Mouse (Mus musculus) heart, adult 2 months (tissue): ENCODE data around the gene Fhl2. TPM values are rescaled to one million over a fixed set of nuclear protein-coding genes. Genes with fewer than 3 reads are reported as not detected.

ENCODE experiments used
- DNase-seq, 2 experiments: peaks; one replicate each; pipeline ENCODE4 v3.0.0; 2021
- H3K27ac ChIP-seq: fragments of 200-600 bp; 2 replicates; pipeline ENCODE4 v1.8.1; 2022
- H3K27me3 ChIP-seq: fragments of 200-500 bp; 2 replicates; pipeline ENCODE4 v1.6.1; 2012; ENCODE audit warnings: mild to moderate bottlenecking, low read length, inconsistent platforms, mixed read lengths; ENCODE audit not compliant: control insufficient read depth, insufficient read depth
- H3K36me3 ChIP-seq: fragments of 200-500 bp; 2 replicates; pipeline ENCODE4 v1.6.1; 2012; ENCODE audit warnings: low read length, inconsistent platforms; ENCODE audit not compliant: control insufficient read depth, insufficient read depth
- H3K4me1 ChIP-seq: fragments of 200-500 bp; 2 replicates; pipeline ENCODE4 v1.6.1; 2011; ENCODE audit warnings: low read length; ENCODE audit not compliant: control insufficient read depth, insufficient read depth
- H3K4me3 ChIP-seq: fragments of 200-600 bp; 2 replicates; pipeline ENCODE4 v1.8.1; 2022
- H3K79me2 ChIP-seq: fragments of 200-500 bp; replicated peaks from 2 replicates; pipeline ENCODE4 v1.6.1; 2012; ENCODE audit warnings: mild to moderate bottlenecking, inconsistent platforms, low read length, moderate library complexity, mixed read lengths; ENCODE audit not compliant: control insufficient read depth, insufficient read depth
- H3K9ac ChIP-seq: fragments of 200-500 bp; 2 replicates; pipeline ENCODE4 v1.6.1; 2012; ENCODE audit warnings: low read depth, mild to moderate bottlenecking, control low read depth, inconsistent platforms, low read length, mixed read lengths
- CTCF ChIP-seq: fragments of 200-600 bp; IDR thresholded peaks from 2 replicates; pipeline ENCODE4 v1.8.1; 2022; ENCODE audit warnings: antibody characterized with exemption, mild to moderate bottlenecking, moderate library complexity
- EP300 ChIP-seq: fragments of 200-500 bp; IDR thresholded peaks from 2 replicates; pipeline ENCODE4 v1.6.1; 2011; ENCODE audit warnings: low read depth, low read length, control low read depth; ENCODE audit not compliant: insufficient read depth
- POLR2A ChIP-seq: fragments of 200-500 bp; IDR thresholded peaks from 2 replicates; pipeline ENCODE4 v1.6.1; 2011; ENCODE audit warnings: mild to moderate bottlenecking, low read depth, low read length, control low read depth; ENCODE audit not compliant: insufficient read depth
- WGBS: fragments of 180-500 bp; shearing (Covaris S2); methylation state at CpG from one replicate; pipeline ENCODE4 v1.1.7; 2018; 5-methylcytosine and 5-hydroxymethylcytosine counted together
- intact Hi-C: fragments of 180-260 bp; cut with DNase I; formaldehyde crosslinking; loops from one replicate; pipeline ENCODE4 v1.15.1; 2025
- long read RNA-seq: library from polyadenylated mRNA; stranded (forward); transcript quantifications from one replicate; pipeline ENCODE4 v2.0.0, GENCODE M21; 2021
- polyA plus RNA-seq: library from polyadenylated mRNA; depleted of rRNA; stranded (reverse); fragments of >200 nt; gene quantifications from 2 replicates; pipeline ENCODE4 v1.2.3, GENCODE M21; 2012; rRNA removed
- total RNA-seq, 2 experiments: library from RNA; stranded (reverse); gene quantifications; 2 replicates each; pipeline ENCODE4 v1.2.3; 2021

Gene Fhl2
- 1,000 to 10,000 TPM; 1,721 to 1,764 TPM for total RNA-seq
- polyA plus RNA-seq: 1,853 and 3,161 TPM in 2 replicates
- long read RNA-seq, transcript Fhl2-202 (6 exons, 1,421 nt): major isoform, 902 of 1,051 reads
- long read RNA-seq, partial matches to known transcripts: 43 of 1,051 reads
- long read RNA-seq, other reads (novel, unspliced or antisense): 102 of 1,051 reads

GRCm38 (mm10) chr1:43196661-43197241, at the start of gene Fhl2:
TSS of gene Fhl2 (minus strand) at chr1:43196984.
- Histone ChIP-seq H3K36me3 (no peaks in the 10 kb centered on the region), H3K9ac (peak within 1 kb of the TSS; percentile 93), H3K27me3 (no peaks in the 10 kb centered on the region), H3K79me2 (no peaks in the 10 kb centered on the region), H3K4me3 (peak within 1 kb of the TSS; percentile 58), H3K27ac (peak within 1 kb of the TSS; percentile 95), H3K4me1 (no peaks in the 10 kb centered on the region; the same call in 1 of the 2 replicates)
- DNase-seq: peak; percentile 51 to 69
- intact Hi-C loops: loop anchor here (2.0 to 5.0 kb wide), 3 partner anchors 41 to 64 kb away; no protein-coding TSS in a partner anchor
- TF ChIP-seq POLR2A: peak; percentile 94
- no peak for TF ChIP-seq CTCF
- TF ChIP-seq EP300: peak; percentile 77
- WGBS: 52% methylated on average over 5 of the region's 5 CpGs

GRCm38 (mm10) chr1:43245014-43245413, 48.2 kb upstream of the Fhl2 start:
- DNase-seq: peak in 1 of 2 experiments; percentile 26
- H3K27ac ChIP-seq: no peak overlapping the region
- H3K9ac ChIP-seq: no peak overlapping the region
- no peaks in the 10 kb centered on the region for H3K79me2 ChIP-seq
- peaks cover 1% of the 10 kb centered on the region for H3K4me1 ChIP-seq
- WGBS: 70% methylated on average over 2 of the region's 2 CpGs
- H3K27me3 ChIP-seq: no peaks in the 10 kb centered on the region
- no peak for TF ChIP-seq POLR2A
- TF ChIP-seq CTCF: no peak
- TF ChIP-seq EP300: no peak
- no peak overlapping the region for H3K4me3 ChIP-seq
- intact Hi-C loops: no loop called here
- H3K36me3 ChIP-seq: peaks cover 7% of the 10 kb centered on the region

GRCm38 (mm10) chr1:43241208-43241607, 44.4 kb upstream of the Fhl2 start:
- Histone ChIP-seq H3K79me2 (no peaks in the 10 kb centered on the region), H3K36me3 (peaks cover 5% of the 10 kb centered on the region), H3K9ac (no peak overlapping the region), H3K4me3 (no peak overlapping the region), H3K4me1 (peaks cover 6% of the 10 kb centered on the region), H3K27me3 (no peaks in the 10 kb centered on the region), H3K27ac (peak overlapping the region; percentile 79)
- WGBS: 70% methylated on average over 2 of the region's 2 CpGs
- intact Hi-C loops: no loop called here
- no peak for DNase-seq
- no peak for TF ChIP-seq EP300
- TF ChIP-seq CTCF: no peak
- TF ChIP-seq POLR2A: no peak

- Histone ChIP-seq H3K79me2 (no peaks in the 10 kb centered on the region), H3K9ac (no peak overlapping the region), H3K4me3 (no peak overlapping the region), H3K4me1 (peaks cover 6% of the 10 kb centered on the region), H3K27me3 (no peaks in the 10 kb centered on the region), H3K27ac (peak overlapping the region; percentile 79), H3K36me3 (peaks cover 5% of the 10 kb centered on the region)
- WGBS: 61% methylated on average over 2 of the region's 2 CpGs
- DNase-seq: peak in 1 of 2 experiments; percentile 52
- intact Hi-C loops: loop anchor here (5.0 kb wide), 1 partner anchor 43 kb away; the partner anchor contains the start of gene Fhl2
- TF ChIP-seq POLR2A (peak; percentile 41; the same call in 1 of the 2 replicates), CTCF (peak; percentile 26), EP300 (peak; percentile 85)
Measured at GRCm38 (mm10) chr1:43239796-43240313, 43.1 kb upstream of the Fhl2 start.

GRCm38 (mm10) chr1:43238471-43238870, 41.7 kb upstream of the Fhl2 start:
- Histone ChIP-seq H3K4me1 (peaks cover 6% of the 10 kb centered on the region), H3K27me3 (no peaks in the 10 kb centered on the region), H3K36me3 (peaks cover 5% of the 10 kb centered on the region), H3K79me2 (no peaks in the 10 kb centered on the region), H3K27ac (peak overlapping the region; percentile 79), H3K4me3 (no peak overlapping the region), H3K9ac (peak overlapping the region; percentile 19; the same call in 1 of the 2 replicates)
- WGBS: 46% methylated on average over 2 of the region's 2 CpGs
- peak in 1 of 2 experiments; percentile 26 for DNase-seq
- intact Hi-C loops: loop anchor here (5.0 kb wide), 1 partner anchor 41 kb away; the partner anchor contains the start of gene Fhl2
- TF ChIP-seq POLR2A (peak; percentile 50; the same call in 1 of the 2 replicates), EP300 (no peak)
